Mouse (Mus musculus): ENCODE data around the gene Fcgr1.

DNA sequence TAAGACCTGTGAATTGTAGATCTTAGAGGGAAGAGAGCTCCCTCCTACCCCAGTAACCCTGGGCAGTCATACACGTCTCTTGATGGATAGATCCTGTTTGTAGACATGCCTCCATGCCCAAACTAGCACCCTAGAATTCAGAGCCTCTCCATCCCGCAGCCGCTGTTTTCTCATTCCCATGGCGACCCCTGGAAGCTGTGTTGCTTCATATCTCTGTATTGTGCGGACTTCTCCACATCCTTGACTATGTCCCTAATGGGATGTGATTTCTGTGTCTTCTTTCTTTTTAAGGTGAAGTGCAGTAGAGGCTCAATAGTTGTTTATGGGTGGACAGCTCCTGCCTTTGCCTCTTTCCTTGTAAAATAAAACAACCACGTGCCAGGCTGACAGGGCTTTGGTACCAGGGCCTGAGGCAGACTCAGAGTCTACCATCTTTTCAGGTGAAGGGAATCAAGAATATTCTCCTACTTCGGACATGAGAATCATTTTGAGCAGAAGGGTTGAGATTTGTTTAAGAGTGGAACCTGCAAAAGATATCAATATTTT lies 29.3 kb downstream of the Fcgr1 start:
- TF ChIP-seq TAL1 (IDR thresholded peaks at IDR 0.05; ENCODE audit: low read length) = no peak
- no peak for TF ChIP-seq GATA1 (IDR thresholded peaks at IDR 0.05; ENCODE audit: low read length)

Data from erythroblast, embryonic 14.5 days (primary cell).